Mouse (Mus musculus) ES-E14 (cell line): ENCODE data around the gene Rptor.

ENCODE experiments used
- CHD2 ChIP-seq: IDR thresholded peaks from 2 replicates; pipeline ENCODE4 v1.6.1; 2014; ENCODE audit warnings: mild to moderate bottlenecking, low read depth, low read length, inconsistent platforms
- HCFC1 ChIP-seq: IDR thresholded peaks from 2 replicates; pipeline ENCODE4 v1.6.1; 2012; ENCODE audit warnings: low read length, inconsistent platforms, borderline replicate concordance; ENCODE audit not compliant: insufficient read depth
- MAFK ChIP-seq: IDR thresholded peaks from 2 replicates; pipeline ENCODE4 v1.6.1; 2014; ENCODE audit warnings: mild to moderate bottlenecking, low read depth, low read length, inconsistent platforms; ENCODE audit not compliant: insufficient read depth
- ZNF384 ChIP-seq: IDR thresholded peaks from 2 replicates; pipeline ENCODE4 v1.6.1; 2012; ENCODE audit warnings: low read depth, low read length, inconsistent platforms

GRCm38 (mm10) chr11:119855999-119856398 is 253.3 kb downstream of the Rptor start:
- TF ChIP-seq MAFK (no peak), HCFC1 (no peak), ZNF384 (no peak), CHD2 (no peak)
